Mouse (Mus musculus) heart, postnatal 14 days (tissue): ENCODE data around the gene 4833420G17Rik. TPM values are rescaled to one million over a fixed set of nuclear protein-coding genes. Genes with fewer than 3 reads are reported as not detected.

Experiments
- total RNA-seq, 2 experiments: library from RNA; stranded (reverse); gene quantifications; 2 replicates each; pipeline ENCODE4 v1.2.3; 2021

Gene 4833420G17Rik
- total RNA-seq, 2 experiments from 2014 or later, result 12.2 to 12.4 TPM

Other genes with a start within 250 kb of the 4833420G17Rik start
- gene Paip1, start 34.2 kb upstream of the 4833420G17Rik start, total RNA-seq, result 10 to 100 TPM; 88.3 to 91.1 TPM
- 1 to 10 TPM; 7.2 to 7.4 TPM for gene Tmem267, start 25.3 kb downstream of the 4833420G17Rik start, total RNA-seq
- gene 3110070M22Rik, start 25.6 kb downstream of the 4833420G17Rik start, total RNA-seq, result 1 to 10 TPM in 1 of 2 experiments, under 1 TPM in 1; 0.67 to 1.3 TPM
- not detected for gene Ccl28, start 161.1 kb downstream of the 4833420G17Rik start, total RNA-seq
- gene Hmgcs1, start 227.6 kb downstream of the 4833420G17Rik start, total RNA-seq, result 10 to 100 TPM; 50.6 to 51.5 TPM